Mouse (Mus musculus) stomach, embryonic 14.5 days (tissue): ENCODE data around the gene Cadps. TPM values are rescaled to one million over a fixed set of nuclear protein-coding genes. Genes with fewer than 3 reads are reported as not detected.

Source experiments
- ATAC-seq: fragments of 200-750 bp; cut with Nextera tagmentation; 2 replicates; pipeline ENCODE4 v1.8.0; 2017; ENCODE audit warnings: low read depth, moderate TSS enrichment; ENCODE audit not compliant: insufficient number of reproducible peaks, insufficient read depth, low FRiP score
- H3K27ac ChIP-seq: fragments of 300-500 bp; sonication (generic); 2 replicates; pipeline ENCODE4 v1.5.1; 2014; ENCODE audit warnings: mild to moderate bottlenecking, low read length, moderate library complexity, mixed read lengths
- H3K27me3 ChIP-seq: fragments of 300-500 bp; sonication (generic); 2 replicates; pipeline ENCODE4 v1.6.1; 2014; ENCODE audit warnings: low read length, control low read depth, mixed read lengths; ENCODE audit not compliant: control insufficient read depth, insufficient read depth
- H3K36me3 ChIP-seq: fragments of 300-500 bp; sonication (generic); 2 replicates; pipeline ENCODE4 v1.6.1; 2014; ENCODE audit warnings: mild to moderate bottlenecking, control low read depth, low read length, moderate library complexity, mixed read lengths; ENCODE audit not compliant: control insufficient read depth, insufficient read depth
- H3K4me1 ChIP-seq: fragments of 300-500 bp; sonication (generic); 2 replicates; pipeline ENCODE4 v1.6.1; 2014; ENCODE audit warnings: low read length, control low read depth, mixed read lengths; ENCODE audit not compliant: control insufficient read depth, insufficient read depth
- H3K4me2 ChIP-seq: fragments of 300-500 bp; sonication (generic); replicated peaks from 2 replicates; pipeline ENCODE4 v1.6.1; 2014; ENCODE audit warnings: low read depth, low read length, control low read depth
- H3K4me3 ChIP-seq: fragments of 300-500 bp; sonication (generic); 2 replicates; pipeline ENCODE4 v1.5.1; 2014; ENCODE audit warnings: low read depth, low read length, control low read depth
- H3K9ac ChIP-seq: fragments of 300-500 bp; sonication (generic); replicated peaks from 2 replicates; pipeline ENCODE4 v1.6.1; 2014; ENCODE audit warnings: low read depth, mild to moderate bottlenecking, control low read depth, low read length, moderate library complexity, mixed read lengths
- H3K9me3 ChIP-seq: fragments of 300-500 bp; sonication (generic); 2 replicates; pipeline ENCODE4 v1.6.1; 2016; ENCODE audit warnings: low read depth, low read length, control low read depth; ENCODE audit not compliant: control insufficient read depth
- WGBS: fragments of 180-500 bp; shearing (Covaris S2); extraction: QIAGEN DNeasy Blood & Tissue Kit; methylation state at CpG from one replicate; pipeline ENCODE4 v1.1.7; 2014; 5-methylcytosine and 5-hydroxymethylcytosine counted together
- polyA plus RNA-seq: library from polyadenylated mRNA; unstranded; fragments of >200 nt; fragmentation: Nextera tagmentation; extraction: Ambion mirVana; gene quantifications from 2 replicates; pipeline ENCODE4 v1.2.1, GENCODE M21; 2014

Cadps gene
- 4.1 and 4.8 TPM in 2 replicates for polyA plus RNA-seq

- ATAC-seq = 0 out of 2 replicates have a peak, but pooled peaks have one; percentile 24
- WGBS = under 1% methylated on average over 66 of the region's 71 CpGs
- H3K27ac ChIP-seq = peak within 1 kb of the TSS; percentile 44; the same call in 1 of the 2 replicates
Observed at GRCm38 (mm10) chr14:12822491-12823219, at the start of gene Cadps. TSS of gene Cadps (minus strand) at chr14:12823079.

DNA sequence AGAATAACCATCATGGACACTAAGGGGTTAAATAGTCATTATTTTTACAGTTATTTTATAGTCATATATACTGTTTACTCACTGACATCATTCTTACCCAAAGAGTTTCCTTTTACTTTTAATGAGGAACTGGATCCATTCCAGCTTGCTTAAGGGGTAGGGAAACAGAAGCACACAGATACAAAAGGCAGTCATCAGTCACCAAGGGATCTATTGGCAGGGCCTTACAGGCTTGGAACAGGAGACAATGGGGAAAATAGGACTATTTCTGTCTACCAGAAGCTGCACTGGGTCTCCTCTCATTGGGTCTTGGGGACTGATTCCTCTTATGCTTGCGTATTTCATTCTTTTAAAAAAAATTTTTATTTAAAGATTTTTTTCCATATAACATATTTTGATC lies 46.7 kb upstream of the Cadps start:
- Histone ChIP-seq H3K4me2 (no peak overlapping the region), H3K9ac (no peak overlapping the region), H3K27ac (no peak overlapping the region), H3K9me3 (no peaks in the 10 kb centered on the region), H3K4me1 (no peaks in the 10 kb centered on the region), H3K4me3 (no peak overlapping the region), H3K36me3 (no peaks in the 10 kb centered on the region), H3K27me3 (no peaks in the 10 kb centered on the region)
- 97% methylated on average over 1 of the region's 1 CpGs for WGBS
- ATAC-seq = no peak

More at GRCm38 (mm10) chr14:12822491-12823219, at the start of gene Cadps:
- Histone ChIP-seq H3K4me2 (peak within 1 kb of the TSS; percentile 97), H3K36me3 (no peaks in the 10 kb centered on the region), H3K4me3 (peak within 1 kb of the TSS; percentile 49), H3K9ac (peak within 1 kb of the TSS; percentile 40), H3K9me3 (no peaks in the 10 kb centered on the region), H3K27me3 (0 out of 2 replicates have a peak, but pooled peaks cover 2% of the 10 kb centered on the region), H3K4me1 (no peaks in the 10 kb centered on the region)

DNA sequence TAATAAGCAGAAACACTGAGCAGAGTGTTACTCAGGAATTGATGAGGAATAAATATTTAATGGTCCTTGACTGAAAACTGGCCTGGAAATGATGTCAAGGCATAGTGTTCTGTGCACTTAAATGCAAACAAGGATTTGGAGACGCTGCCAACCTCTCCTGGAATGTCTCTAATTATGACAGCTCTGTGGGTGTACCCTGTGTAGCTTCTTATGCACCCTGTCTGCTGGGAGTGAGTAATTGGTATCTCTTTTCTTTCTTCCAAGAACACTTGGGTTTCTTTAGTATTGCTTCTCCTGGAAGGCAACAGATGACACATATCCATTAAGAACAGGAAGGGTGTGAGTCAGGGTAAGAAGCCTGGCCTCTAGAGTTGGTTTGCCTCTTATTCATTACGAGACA lies 42.4 kb upstream of the Cadps start:
- Histone ChIP-seq H3K27me3 (no peaks in the 10 kb centered on the region), H3K27ac (no peak overlapping the region), H3K36me3 (no peaks in the 10 kb centered on the region), H3K9me3 (no peaks in the 10 kb centered on the region), H3K4me2 (no peak overlapping the region), H3K4me1 (no peaks in the 10 kb centered on the region), H3K9ac (no peak overlapping the region), H3K4me3 (no peak overlapping the region)
- ATAC-seq = no peak
- 50% methylated on average over 2 of the region's 2 CpGs for WGBS

DNA sequence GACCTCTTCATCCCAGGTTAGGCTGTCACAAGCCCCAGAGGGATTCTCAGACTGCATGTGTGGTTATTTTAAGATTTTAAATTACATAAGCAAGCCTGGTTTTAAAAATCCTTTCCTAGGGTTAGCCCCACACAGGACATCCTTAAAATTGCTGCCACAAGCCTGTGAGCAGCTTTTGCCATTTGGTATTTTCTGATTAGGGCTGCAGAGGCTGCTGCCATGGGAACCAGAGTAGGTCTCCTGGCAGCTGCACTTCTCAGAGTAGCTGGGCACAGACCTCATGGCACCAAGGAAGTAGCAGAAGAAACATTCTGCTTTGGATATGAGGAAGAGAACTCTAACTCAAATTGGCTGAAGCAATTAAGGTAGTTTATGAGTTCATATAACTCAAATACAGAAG lies 21.0 kb upstream of the Cadps start:
- no peaks in the 10 kb centered on the region for H3K4me1 ChIP-seq
- no peak for ATAC-seq
- H3K4me3 ChIP-seq = no peak overlapping the region

GRCm38 (mm10) chr14:12839471-12839870 lies 16.6 kb upstream of the Cadps start:
- no peaks in the 10 kb centered on the region for H3K4me1 ChIP-seq
- no peaks in the 10 kb centered on the region for H3K27me3 ChIP-seq
- ATAC-seq = no peak
- H3K9me3 ChIP-seq = no peaks in the 10 kb centered on the region
- H3K4me2 ChIP-seq = no peak overlapping the region
- WGBS = 45% methylated on average over 1 of the region's 1 CpGs
- no peak overlapping the region for H3K27ac ChIP-seq
- H3K36me3 ChIP-seq = no peaks in the 10 kb centered on the region
- H3K9ac ChIP-seq = no peak overlapping the region
- H3K4me3 ChIP-seq = no peak overlapping the region

More for the DNA sequence above, 21.0 kb upstream of the Cadps start:
- no peaks in the 10 kb centered on the region for H3K27me3 ChIP-seq
- H3K36me3 ChIP-seq = no peaks in the 10 kb centered on the region
- H3K9me3 ChIP-seq = no peaks in the 10 kb centered on the region
- no peak overlapping the region for H3K9ac ChIP-seq
- H3K4me2 ChIP-seq = no peak overlapping the region
- no peak overlapping the region for H3K27ac ChIP-seq

GRCm38 (mm10) chr14:12838949-12839348 lies 16.1 kb upstream of the Cadps start:
- no peak overlapping the region for H3K4me3 ChIP-seq
- no peaks in the 10 kb centered on the region for H3K27me3 ChIP-seq
- H3K4me2 ChIP-seq = no peak overlapping the region
- no peaks in the 10 kb centered on the region for H3K4me1 ChIP-seq
- H3K27ac ChIP-seq = no peak overlapping the region
- H3K9me3 ChIP-seq = no peaks in the 10 kb centered on the region
- no peak overlapping the region for H3K9ac ChIP-seq
- ATAC-seq = no peak
- no peaks in the 10 kb centered on the region for H3K36me3 ChIP-seq

GRCm38 (mm10) chr14:12838323-12838722 lies 15.4 kb upstream of the Cadps start:
- Histone ChIP-seq H3K4me2 (no peak overlapping the region), H3K36me3 (no peaks in the 10 kb centered on the region), H3K4me1 (no peaks in the 10 kb centered on the region), H3K27me3 (no peaks in the 10 kb centered on the region), H3K27ac (no peak overlapping the region), H3K9me3 (no peaks in the 10 kb centered on the region), H3K9ac (no peak overlapping the region), H3K4me3 (no peak overlapping the region)
- ATAC-seq = no peak

DNA sequence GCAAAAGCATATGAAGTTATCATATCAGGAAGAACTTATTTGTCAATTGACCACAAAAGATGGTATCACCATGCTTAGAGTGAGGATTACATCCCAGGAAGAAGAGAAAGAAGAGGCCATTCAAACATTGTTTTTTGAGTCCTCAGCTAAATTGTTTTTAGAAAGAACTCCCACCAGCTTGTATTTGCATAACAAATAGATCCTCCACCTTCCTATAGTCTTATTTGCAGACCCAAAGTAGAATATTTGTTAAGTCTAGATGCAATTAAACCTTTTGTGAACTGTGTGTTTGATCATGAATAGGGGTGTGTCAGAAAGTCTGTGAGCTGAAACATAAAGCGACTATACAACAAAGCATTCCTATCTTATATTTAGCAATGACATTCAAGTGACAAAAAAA lies 15.0 kb upstream of the Cadps start:
- ATAC-seq = no peak
- 40% methylated on average over 1 of the region's 1 CpGs for WGBS
- Histone ChIP-seq H3K4me2 (no peak overlapping the region), H3K4me3 (no peak overlapping the region), H3K27ac (no peak overlapping the region), H3K9ac (no peak overlapping the region), H3K9me3 (no peaks in the 10 kb centered on the region), H3K4me1 (no peaks in the 10 kb centered on the region), H3K27me3 (no peaks in the 10 kb centered on the region), H3K36me3 (no peaks in the 10 kb centered on the region)

DNA sequence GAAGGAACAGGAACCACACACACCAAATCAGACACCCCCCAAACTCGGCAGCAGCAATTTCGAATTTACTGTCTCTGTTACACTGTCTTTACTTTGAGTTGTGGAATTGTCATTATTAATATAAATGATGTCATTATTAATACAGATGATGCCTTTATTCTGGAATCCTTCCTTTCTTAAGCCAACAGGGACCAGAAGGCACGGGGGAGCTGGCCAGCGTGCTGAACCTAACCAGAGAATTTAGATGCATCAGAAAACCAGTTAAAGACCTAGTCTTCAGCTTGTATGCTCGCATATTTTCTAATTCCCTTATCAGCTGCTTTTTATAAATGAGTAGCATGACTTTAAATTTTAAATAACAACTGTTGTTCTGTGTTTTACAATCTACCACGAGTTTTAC lies 902 bp upstream of the Cadps start:
- no peak for ATAC-seq
- no peaks in the 10 kb centered on the region for H3K4me1 ChIP-seq
- H3K27ac ChIP-seq = no peak overlapping the region
- no peaks in the 10 kb centered on the region for H3K36me3 ChIP-seq
- 9% methylated on average over 6 of the region's 6 CpGs for WGBS
- no peak overlapping the region for H3K4me2 ChIP-seq
- 0 out of 2 replicates have a peak, but pooled peaks cover 2% of the 10 kb centered on the region for H3K27me3 ChIP-seq
- no peak overlapping the region for H3K9ac ChIP-seq
- no peaks in the 10 kb centered on the region for H3K9me3 ChIP-seq
- no peak overlapping the region for H3K4me3 ChIP-seq
